Mouse (Mus musculus) embryonic facial prominence, embryonic 11.5 days (tissue): ENCODE results near the gene Snrpg. TPM values are rescaled to one million over a fixed set of nuclear protein-coding genes. Genes with fewer than 3 reads are reported as not detected.

Experiments
- ATAC-seq: fragments of 200-750 bp; cut with Nextera tagmentation; replicated peaks from 2 replicates; pipeline ENCODE4 v1.8.0; 2017; ENCODE audit warnings: low read depth; ENCODE audit not compliant: insufficient number of reproducible peaks, low FRiP score, low TSS enrichment
- DNase-seq: peaks from one replicate; pipeline ENCODE4 v3.0.0-alpha.2; 2015; ENCODE audit warnings: low spot score
- H3K27ac ChIP-seq: fragments of 300-500 bp; sonication (generic); replicated peaks from 2 replicates; pipeline ENCODE4 v1.5.1; 2014; ENCODE audit warnings: mild to moderate bottlenecking, low read depth, low read length, control low read depth
- H3K27me3 ChIP-seq: fragments of 300-500 bp; sonication (generic); 2 replicates; pipeline ENCODE4 v1.6.1; 2014; ENCODE audit warnings: mild to moderate bottlenecking, low read length, moderate library complexity, mixed read lengths; ENCODE audit not compliant: control insufficient read depth, insufficient read depth
- H3K36me3 ChIP-seq: fragments of 300-500 bp; sonication (generic); replicated peaks from 2 replicates; pipeline ENCODE4 v1.6.1; 2014; ENCODE audit warnings: low read depth, mild to moderate bottlenecking, low read length, moderate library complexity, mixed read lengths; ENCODE audit not compliant: control insufficient read depth, insufficient read depth
- H3K4me1 ChIP-seq: fragments of 300-500 bp; sonication (generic); 2 replicates; pipeline ENCODE4 v1.6.1; 2014; ENCODE audit warnings: low read length, mixed read lengths; ENCODE audit not compliant: control insufficient read depth, insufficient read depth
- H3K4me2 ChIP-seq: fragments of 300-500 bp; sonication (generic); 2 replicates; pipeline ENCODE4 v1.6.1; 2014; ENCODE audit warnings: low read depth, mild to moderate bottlenecking, control low read depth, low read length, moderate library complexity
- H3K4me3 ChIP-seq: fragments of 300-500 bp; sonication (generic); 2 replicates; pipeline ENCODE4 v1.5.1; 2014; ENCODE audit warnings: low read depth, low read length, control low read depth
- H3K9ac ChIP-seq: fragments of 300-500 bp; sonication (generic); replicated peaks from 2 replicates; pipeline ENCODE4 v1.6.1; 2014; ENCODE audit warnings: mild to moderate bottlenecking, control low read depth, low read length
- H3K9me3 ChIP-seq: fragments of 300-500 bp; sonication (generic); replicated peaks from 2 replicates; pipeline ENCODE4 v1.6.1; 2016; ENCODE audit warnings: mild to moderate bottlenecking, low read length, inconsistent platforms, mixed read lengths; ENCODE audit not compliant: control insufficient read depth
- WGBS: fragments of 180-500 bp; shearing (Covaris S2); extraction: QIAGEN DNeasy Blood & Tissue Kit; methylation state at CpG from one replicate; pipeline ENCODE4 v1.1.7; 2014; 5-methylcytosine and 5-hydroxymethylcytosine counted together
- polyA plus RNA-seq: library from polyadenylated mRNA; unstranded; fragments of >200 nt; fragmentation: Nextera tagmentation; extraction: Ambion mirVana; gene quantifications from 2 replicates; pipeline ENCODE4 v1.2.1, GENCODE M21; 2014

Snrpg gene
- polyA plus RNA-seq, 1 experiment from 2014 or later, result 760 TPM

DNA sequence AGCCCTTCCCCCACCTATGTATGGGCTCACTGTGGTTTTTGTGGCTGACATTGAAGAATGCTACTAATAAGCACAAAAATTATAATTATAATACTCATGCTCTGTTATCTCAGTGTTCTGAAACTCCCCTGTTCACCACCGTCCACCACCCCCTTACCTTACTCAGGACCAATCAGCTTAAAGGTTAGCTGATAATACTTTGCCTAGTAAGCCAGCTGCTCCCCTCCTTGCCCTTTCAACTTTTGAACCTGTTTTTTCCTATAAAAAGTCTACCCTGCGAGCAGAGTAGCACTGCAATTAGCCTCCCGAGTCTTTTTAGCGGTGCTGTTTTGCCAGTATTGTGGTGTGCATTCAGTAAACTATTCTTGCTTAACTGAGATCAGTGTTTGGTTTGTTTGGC lies 13.6 kb downstream of the Snrpg start:
- Histone ChIP-seq H3K27ac (no peak overlapping the region), H3K4me1 (no peaks in the 10 kb centered on the region), H3K27me3 (no peaks in the 10 kb centered on the region), H3K9ac (no peak overlapping the region), H3K9me3 (no peaks in the 10 kb centered on the region), H3K4me2 (no peak overlapping the region), H3K4me3 (no peak overlapping the region), H3K36me3 (peaks cover 12% of the 10 kb centered on the region)
- WGBS, result 70% methylated on average over 4 of the region's 4 CpGs
- ATAC-seq, result no peak
- DNase-seq, result no peak

DNA sequence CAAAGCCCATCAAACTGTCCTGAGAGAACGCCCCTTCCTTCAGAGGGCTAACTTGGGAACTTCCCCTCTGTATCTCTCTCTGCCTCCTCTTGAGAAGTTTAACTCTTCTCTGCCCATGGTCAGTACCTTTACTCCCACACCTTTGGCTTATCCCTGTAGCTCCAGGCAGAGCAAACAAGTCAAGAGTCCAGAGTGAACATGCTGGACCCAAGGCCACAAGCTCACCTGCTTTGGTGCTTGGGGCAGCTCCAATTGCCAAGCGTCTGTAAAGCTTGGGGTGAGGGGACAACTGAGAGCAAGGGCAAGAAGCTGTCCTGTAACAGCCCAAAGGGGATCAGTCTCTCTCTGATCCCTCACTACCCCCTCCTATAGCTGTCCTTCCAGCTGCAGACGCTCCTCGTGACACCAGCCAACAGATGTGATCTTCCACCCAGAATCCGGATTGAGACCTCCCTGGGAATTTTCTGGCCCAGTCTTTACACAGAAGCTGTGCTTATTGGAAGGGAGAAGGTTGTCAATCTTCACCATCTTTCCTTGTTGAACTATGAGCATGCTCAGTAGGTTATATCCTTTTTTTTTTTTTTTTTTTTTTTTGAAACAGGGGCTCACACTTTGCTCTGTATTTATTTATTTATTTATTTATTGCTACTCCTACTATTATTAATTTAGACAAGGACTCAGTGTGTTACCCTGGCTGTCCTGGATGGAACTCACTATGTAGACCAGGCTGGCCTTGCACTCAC lies 14.4 kb downstream of the Snrpg start:
- no peak for ATAC-seq

DNA sequence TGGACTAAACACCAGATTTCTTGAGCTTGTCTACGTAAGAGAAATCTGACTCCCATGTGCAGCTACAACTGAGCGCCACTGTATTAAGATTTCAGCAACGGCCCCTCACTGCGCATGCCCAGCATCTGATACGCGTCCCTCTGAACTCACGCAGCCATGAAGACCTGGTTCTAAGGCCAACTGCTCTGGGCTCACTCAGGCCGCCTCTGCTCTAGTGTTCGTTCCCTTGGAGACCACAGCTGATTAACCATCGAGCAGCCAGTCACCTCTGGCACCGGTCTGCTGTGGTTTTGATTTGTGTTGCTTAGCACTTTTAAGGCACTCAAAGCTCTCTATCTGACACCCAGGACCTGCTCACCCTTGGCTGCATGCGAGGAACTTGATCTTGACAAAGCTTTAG lies 16.2 kb downstream of the Snrpg start:
- Histone ChIP-seq H3K9ac (no peak overlapping the region), H3K36me3 (peaks cover 19% of the 10 kb centered on the region), H3K9me3 (no peaks in the 10 kb centered on the region), H3K27ac (no peak overlapping the region), H3K4me3 (no peak overlapping the region), H3K27me3 (no peaks in the 10 kb centered on the region), H3K4me2 (no peak overlapping the region), H3K4me1 (no peaks in the 10 kb centered on the region)
- WGBS, result 91% methylated on average over 12 of the region's 12 CpGs
- DNase-seq (no peak), ATAC-seq (no peak)

More for the DNA sequence above, 14.4 kb downstream of the Snrpg start:
- H3K4me3 ChIP-seq, result no peak overlapping the region
- no peak overlapping the region for H3K9ac ChIP-seq
- H3K4me2 ChIP-seq, result no peak overlapping the region
- H3K9me3 ChIP-seq, result no peaks in the 10 kb centered on the region
- 77% methylated on average over 5 of the region's 5 CpGs for WGBS
- H3K36me3 ChIP-seq, result peaks cover 10% of the 10 kb centered on the region
- no peaks in the 10 kb centered on the region for H3K4me1 ChIP-seq
- H3K27me3 ChIP-seq, result no peaks in the 10 kb centered on the region
- no peak overlapping the region for H3K27ac ChIP-seq
- no peak for DNase-seq

DNA sequence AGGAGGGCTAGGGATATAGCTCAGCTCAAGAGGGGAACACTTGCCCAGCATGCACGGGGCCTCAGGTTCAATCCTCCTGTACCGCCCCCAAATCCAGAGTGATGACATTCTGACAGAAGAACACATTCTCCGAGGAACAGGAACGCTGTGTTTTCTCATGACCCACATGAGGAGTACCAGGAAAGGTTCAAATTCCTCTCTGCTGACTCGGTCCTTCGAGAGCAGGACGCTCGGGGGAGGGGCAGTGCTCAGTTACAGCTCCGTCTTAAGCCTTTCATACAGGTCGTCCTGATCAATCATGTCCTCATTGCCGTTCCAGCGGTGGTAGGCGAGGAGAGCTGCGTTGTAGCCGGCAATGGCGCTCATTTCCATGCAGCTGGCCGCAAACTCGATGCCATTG lies 17.4 kb downstream of the Snrpg start:
- Histone ChIP-seq H3K4me1 (no peaks in the 10 kb centered on the region), H3K4me3 (no peak overlapping the region), H3K27ac (no peak overlapping the region), H3K4me2 (no peak overlapping the region), H3K36me3 (peaks cover 19% of the 10 kb centered on the region), H3K9me3 (no peaks in the 10 kb centered on the region), H3K9ac (no peak overlapping the region), H3K27me3 (no peaks in the 10 kb centered on the region)
- DNase-seq (no peak), ATAC-seq (no peak)
- 79% methylated on average over 18 of the region's 18 CpGs for WGBS

DNA sequence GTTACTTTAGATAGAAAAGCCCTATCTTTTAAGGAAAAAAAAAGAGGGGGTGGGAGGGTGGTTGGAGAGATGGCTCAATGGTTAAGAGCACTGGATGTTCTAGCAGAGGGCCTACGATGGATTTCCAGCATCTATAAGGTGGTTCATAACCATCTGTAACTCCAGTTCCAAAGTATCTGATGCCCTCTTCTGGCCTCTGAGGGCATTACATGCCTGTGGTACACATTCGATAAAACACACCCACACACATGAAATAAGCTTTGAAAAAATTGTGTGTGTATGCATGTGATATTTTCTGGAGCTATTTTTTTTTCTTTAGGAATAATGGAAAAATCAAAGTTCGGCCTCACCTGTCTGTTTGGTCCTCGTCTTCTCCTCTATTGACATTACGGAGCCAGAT lies 20.2 kb downstream of the Snrpg start:
- H3K4me2 ChIP-seq, result no peak overlapping the region
- H3K27me3 ChIP-seq, result no peaks in the 10 kb centered on the region
- H3K27ac ChIP-seq, result no peak overlapping the region
- no peak overlapping the region for H3K4me3 ChIP-seq
- 95% methylated on average over 5 of the region's 5 CpGs for WGBS
- DNase-seq (no peak), ATAC-seq (no peak)
- no peaks in the 10 kb centered on the region for H3K4me1 ChIP-seq
- peaks cover 19% of the 10 kb centered on the region for H3K36me3 ChIP-seq
- no peak overlapping the region for H3K9ac ChIP-seq
- H3K9me3 ChIP-seq, result no peaks in the 10 kb centered on the region

DNA sequence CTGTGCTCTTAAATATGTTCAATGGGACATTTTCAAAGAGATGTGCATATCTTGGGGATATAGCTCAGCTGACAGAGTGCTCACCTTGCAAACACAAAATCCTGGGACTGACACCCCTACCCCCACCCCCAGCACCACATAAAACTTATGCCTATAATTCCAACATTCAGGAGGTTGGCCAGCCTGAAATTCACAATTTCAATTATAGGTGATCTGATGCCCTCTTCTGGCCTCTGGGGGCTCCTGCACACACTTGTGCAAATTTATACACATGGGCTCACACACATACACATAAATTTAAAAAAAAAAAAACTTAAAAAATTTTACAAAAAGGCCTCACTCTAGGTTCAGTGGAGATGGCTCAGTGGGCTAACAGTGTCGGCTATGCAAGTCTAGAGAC lies 22.1 kb downstream of the Snrpg start:
- Histone ChIP-seq H3K4me2 (no peak overlapping the region), H3K9me3 (no peaks in the 10 kb centered on the region), H3K27me3 (no peaks in the 10 kb centered on the region), H3K4me3 (no peak overlapping the region), H3K27ac (no peak overlapping the region), H3K36me3 (peaks cover 17% of the 10 kb centered on the region), H3K4me1 (no peaks in the 10 kb centered on the region), H3K9ac (no peak overlapping the region)
- no peak for DNase-seq
- no peak for ATAC-seq
- WGBS, result 79% methylated on average over 1 of the region's 1 CpGs

DNA sequence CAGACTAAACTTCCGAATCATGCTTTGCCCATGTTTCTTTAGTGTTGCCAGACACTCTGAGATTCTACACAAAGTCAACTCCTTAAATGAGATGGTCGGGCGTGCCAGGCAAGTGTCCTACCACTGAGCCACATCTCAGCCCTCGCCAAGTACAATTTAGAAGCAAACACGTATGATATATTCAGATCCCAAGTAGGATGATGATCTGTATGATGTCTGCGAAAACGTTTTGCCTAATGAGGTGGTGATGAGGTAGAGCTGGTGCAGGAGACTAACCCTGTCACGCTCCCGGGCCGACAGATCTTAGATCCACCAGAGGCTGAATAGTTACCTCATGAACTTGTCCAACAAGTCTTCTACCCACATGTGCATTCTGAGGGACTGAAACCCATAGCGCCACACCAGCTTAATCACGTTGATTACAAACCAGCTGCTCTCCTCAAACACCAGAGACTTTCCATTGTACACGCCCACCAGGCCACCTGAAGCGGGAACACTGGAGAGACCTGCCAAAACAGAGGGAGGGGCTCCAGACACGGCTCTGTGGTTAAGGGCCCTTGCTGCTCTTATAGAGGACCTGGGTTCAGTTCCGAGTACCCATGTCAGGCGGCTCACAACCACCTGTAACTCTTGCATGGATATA lies 23.1 kb downstream of the Snrpg start:
- no peak overlapping the region for H3K4me2 ChIP-seq

DNA sequence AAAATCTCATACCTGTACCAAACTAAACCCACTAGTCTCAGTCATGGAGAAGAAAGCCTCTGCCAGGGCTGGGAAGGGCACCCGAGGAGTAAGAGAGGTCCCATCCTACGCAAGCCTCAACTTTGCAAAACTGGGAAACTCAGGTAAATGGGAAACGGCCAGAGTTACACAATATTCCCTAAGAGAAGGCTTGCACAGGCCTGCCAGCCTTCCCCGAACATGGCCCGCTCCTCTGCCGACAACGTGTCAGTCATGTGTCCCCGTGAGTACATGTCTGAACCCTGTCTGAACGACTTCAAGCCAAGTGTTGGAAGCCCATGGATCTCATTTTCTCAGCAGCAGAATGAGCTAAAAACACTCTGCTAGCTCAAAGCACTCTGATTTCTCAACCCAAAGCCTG lies 23.9 kb downstream of the Snrpg start:
- no peak for ATAC-seq
- no peak overlapping the region for H3K4me2 ChIP-seq
- no peak overlapping the region; the same call in 1 of the 2 replicates for H3K9ac ChIP-seq
- H3K9me3 ChIP-seq, result no peaks in the 10 kb centered on the region
- 85% methylated on average over 9 of the region's 9 CpGs for WGBS
- peaks cover 8% of the 10 kb centered on the region for H3K36me3 ChIP-seq
- no peak overlapping the region for H3K27ac ChIP-seq
- H3K4me1 ChIP-seq, result no peaks in the 10 kb centered on the region
- H3K4me3 ChIP-seq, result no peak overlapping the region
- no peak for DNase-seq
- no peaks in the 10 kb centered on the region for H3K27me3 ChIP-seq

More for the DNA sequence above, 23.1 kb downstream of the Snrpg start:
- Histone ChIP-seq H3K9ac (no peak overlapping the region), H3K4me3 (no peak overlapping the region), H3K36me3 (peaks cover 8% of the 10 kb centered on the region), H3K27ac (no peak overlapping the region), H3K9me3 (no peaks in the 10 kb centered on the region), H3K27me3 (no peaks in the 10 kb centered on the region), H3K4me1 (no peaks in the 10 kb centered on the region)
- WGBS, result 90% methylated on average over 17 of the region's 17 CpGs
- DNase-seq (no peak), ATAC-seq (no peak)
